Mouse (Mus musculus) layer of hippocampus, postnatal 36 days (tissue): ENCODE measurements around the gene Cib4. TPM values are rescaled to one million over a fixed set of nuclear protein-coding genes. Genes with fewer than 3 reads are reported as not detected.

Experiments
- DNase-seq, 2 experiments: peaks; one replicate each; pipeline ENCODE4 v3.0.0; 2022
- total RNA-seq, 2 experiments: library from RNA; stranded (reverse); gene quantifications; 2 replicates each; pipeline ENCODE4 v1.2.3; 2021

Cib4 gene
- total RNA-seq, 2 experiments from 2014 or later = not detected

DNA sequence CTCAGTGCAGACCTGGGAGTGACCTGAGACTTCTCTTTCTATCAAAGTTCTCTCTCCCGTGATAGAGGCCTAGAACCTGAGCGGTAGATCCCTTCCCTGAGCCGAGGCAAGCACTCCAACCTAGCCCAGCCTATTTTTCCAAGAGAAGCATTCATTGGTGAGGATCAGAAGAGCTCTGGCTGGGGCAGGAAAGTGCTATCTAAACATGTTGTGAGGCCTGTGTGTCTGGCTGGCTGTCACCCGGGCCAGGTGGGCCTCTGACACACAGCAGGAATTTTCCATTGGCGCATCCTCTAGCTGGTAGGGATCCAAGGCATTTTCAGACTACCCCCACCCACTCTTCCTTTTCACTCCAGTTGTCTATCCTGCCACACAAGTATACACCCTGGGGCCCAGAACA lies 26.2 kb upstream of the Cib4 start:
- no peak for DNase-seq

DNA sequence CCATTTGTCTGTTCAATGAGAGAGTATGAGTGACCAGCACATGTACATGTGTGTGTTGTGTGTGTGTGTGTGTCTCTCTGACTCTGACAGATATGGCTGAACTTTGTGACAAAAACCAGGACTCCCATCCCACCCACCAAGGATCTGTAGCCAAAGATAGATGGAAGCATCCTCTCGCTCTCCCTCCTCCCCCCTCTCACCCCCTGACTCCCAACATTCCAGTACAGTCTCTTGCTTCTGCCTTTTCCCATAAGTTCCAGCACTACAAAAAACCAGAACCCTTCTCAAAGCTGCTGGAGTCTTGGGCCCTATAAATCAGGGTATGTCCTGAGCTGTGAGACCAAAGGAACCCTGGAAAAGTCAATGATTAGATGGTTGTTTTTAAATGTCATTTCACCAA lies 22.8 kb upstream of the Cib4 start:
- no peak for DNase-seq

DNA sequence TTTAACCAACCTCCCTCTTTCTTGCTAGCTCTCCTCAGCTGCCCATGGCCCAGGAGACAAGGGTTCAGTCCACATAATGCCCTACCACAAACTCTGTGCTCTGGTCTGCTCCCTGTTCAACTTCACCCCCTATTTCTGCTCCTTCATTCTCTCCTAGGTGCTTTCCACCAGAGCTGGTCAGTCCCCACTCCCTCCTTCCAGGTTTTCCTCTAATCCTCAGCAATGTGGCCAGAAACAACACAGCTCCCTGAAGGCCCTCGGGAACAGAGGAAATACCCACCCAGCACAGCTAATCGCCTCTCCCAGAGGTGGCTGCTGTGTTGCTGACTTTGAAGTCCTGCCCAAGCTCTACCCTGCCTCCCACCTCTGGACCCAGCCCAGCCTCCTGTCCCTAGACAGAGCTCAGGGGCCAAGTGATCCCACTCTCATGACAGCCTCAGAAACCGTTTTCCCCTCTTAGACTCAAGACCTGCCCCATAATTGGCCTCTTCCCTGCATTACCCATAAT lies 14.4 kb upstream of the Cib4 start:
- no peak for DNase-seq

DNA sequence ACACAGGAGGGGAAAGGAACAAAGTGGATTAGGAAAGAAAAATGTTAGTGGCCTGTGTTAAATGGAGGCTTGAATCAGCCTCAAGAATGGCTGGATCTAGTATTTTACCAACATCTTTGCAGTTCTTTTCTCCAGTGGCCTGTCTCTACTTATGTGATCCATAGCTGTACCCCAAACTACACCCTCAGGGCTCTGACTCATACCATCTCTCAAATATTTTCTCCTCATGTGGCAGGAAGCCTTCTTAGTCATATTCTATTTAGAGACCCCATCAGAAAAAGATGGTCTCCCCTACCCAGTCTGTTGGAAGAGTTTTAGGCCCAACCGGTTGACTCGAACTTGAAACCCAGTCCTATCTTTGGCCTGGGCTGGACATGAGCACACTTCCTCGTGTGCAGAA lies 13.8 kb upstream of the Cib4 start:
- no peak for DNase-seq

DNA sequence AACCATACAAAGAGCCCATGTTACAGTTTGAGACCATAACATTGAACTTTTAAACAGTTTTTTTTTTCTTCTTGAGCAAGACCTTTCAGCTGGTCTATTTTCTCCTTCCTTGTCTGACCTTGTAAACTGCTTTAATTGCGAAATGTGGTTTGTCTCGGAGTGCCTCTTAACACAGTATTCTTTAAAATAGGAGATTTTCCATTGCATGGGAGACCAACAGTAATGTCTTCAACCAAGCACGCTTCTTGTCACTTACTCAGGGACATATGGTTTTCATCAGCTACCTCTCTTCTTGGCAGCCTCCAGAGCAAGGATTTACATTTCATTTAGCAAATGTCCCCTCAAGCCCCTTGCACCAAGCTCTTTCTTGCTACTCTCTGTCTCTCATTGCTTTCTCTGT lies 10.6 kb upstream of the Cib4 start:
- DNase-seq = no peak

DNA sequence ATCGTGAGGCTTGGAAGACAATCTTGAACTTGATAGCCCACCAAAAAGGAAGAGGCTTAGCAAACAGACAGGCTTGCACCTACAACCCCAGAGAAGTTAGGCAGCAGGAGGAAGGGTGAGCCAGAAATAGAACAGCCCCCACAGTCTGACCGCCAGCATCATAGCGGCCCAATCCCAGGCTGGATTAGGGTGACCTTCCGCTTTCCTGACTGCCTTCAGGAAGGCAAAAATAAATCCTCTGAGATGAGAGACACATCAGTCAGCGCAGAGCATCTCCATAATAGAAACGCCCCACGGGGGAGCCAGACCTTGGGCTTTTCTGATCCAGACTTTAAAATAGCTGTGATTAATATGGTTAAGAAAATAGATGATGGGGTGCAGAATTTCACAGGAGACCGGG lies 9.3 kb upstream of the Cib4 start:
- DNase-seq = no peak

DNA sequence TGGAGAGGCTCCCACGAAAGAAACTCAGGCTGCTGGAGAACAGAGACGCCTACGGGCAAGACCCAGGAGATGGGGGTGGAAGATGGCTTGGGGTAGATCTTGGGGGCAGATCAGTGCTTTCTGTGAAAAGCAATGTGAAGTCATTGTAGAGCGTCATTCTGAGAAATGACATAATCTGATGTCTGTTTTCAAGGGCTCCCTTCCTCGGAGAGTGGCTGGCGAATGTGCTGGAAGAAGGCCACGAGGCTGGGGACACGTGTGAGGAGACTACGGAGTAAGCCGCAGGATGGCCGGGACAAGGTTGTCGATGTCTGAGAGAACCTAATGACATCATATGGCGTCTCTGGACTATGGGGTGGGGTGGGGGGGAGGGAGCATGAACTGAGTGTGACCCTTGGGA lies 8.3 kb upstream of the Cib4 start:
- no peak for DNase-seq

DNA sequence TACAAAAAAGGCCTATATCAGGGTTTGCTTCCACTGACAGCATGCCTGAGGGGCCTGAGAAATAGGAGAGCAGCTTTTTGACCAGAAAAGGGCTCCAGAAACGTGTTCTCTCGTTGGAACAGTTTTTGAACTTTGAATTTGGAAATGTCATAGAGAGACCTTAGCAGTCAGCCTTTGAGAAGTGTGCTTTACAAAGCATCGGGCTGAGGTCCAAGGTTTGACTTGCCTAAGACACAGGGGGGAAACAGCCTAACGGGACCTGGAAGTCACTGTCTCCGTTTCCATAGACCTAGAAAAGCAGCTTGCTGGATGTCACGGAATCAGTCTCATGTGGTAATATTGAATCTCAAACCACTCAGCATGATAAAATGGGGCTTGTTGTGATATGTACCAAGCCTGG lies 6.4 kb upstream of the Cib4 start:
- no peak for DNase-seq

DNA sequence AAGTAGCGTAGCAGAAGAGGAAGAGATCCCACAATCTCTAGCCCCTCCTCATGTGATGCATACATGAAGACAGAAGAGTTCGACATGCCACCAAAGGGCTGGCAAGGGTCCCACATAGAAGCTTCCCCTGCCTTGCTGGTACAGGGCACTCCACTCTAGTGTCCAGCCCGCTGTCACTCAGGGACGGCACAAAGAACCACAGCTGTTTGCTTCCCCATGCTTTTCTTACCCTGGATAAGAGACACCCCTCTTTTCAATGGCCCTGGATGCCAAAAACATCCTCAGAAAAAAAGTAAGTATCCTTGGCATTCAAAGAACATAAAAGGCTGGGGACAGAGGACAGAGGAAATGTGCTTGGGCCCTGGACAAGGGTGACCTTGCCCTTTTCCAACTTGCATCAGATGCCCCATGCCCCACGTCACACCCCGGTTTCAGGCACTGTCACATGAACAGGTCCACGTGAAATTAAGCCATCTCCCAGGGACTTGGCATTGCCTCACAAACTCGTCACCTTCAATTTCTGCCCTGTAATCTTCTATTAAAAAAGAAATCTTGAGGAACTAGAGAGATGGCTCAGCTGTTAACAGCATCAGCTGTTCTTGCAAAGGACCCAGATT lies 5.5 kb upstream of the Cib4 start:
- DNase-seq = no peak

DNA sequence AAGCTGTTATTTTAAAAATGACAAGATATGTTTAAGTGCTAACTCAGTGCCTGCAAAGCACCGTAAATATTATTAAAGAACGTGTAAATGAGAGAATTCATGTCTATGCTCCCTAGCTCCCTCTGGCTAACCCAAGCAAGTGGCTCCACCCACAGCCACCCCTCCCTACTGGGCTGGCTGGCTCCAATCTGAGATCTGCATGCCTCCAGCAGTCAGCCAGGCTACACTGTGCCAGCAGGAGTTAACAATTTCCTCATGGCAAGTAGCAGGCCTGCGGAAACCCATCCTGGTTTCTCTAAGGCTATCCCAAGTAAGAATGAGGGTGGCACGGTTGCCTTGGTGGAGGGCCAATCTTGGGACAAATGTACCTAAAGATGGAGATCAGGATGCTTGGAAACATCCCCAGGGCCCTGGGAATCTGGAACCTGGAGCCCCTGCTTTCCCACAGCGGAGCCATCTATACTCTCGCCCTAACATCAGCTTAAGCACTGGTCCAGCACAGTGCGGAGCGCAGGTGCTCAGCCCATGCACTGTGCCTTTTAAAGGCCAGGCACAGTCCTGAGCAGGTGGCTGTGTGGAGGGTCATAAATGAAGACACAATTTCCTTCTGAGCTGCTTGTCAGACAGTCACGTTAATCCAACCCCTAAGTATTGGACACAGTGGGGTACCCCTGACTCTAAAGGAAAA lies 4.8 kb upstream of the Cib4 start:
- no peak for DNase-seq

DNA sequence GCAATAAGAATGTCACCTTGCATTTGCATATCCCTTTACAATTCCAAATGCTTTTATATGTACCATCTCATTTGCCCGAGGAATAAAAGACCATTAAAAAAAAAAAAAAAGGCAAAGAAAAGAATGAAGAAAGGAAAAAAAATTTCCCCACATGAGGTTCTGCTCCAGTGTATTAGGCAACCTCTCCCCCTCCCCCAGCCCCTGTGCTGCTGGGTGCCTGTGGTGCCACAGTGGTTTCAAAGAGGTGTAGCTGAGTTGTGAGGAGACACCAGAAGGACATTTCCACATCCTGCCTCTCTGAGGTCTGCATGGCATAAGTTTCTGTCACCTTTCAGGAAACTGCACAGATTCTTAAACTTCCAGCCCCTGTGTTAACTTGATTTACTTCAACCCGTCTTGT lies 3.0 kb upstream of the Cib4 start:
- DNase-seq = no peak

DNA sequence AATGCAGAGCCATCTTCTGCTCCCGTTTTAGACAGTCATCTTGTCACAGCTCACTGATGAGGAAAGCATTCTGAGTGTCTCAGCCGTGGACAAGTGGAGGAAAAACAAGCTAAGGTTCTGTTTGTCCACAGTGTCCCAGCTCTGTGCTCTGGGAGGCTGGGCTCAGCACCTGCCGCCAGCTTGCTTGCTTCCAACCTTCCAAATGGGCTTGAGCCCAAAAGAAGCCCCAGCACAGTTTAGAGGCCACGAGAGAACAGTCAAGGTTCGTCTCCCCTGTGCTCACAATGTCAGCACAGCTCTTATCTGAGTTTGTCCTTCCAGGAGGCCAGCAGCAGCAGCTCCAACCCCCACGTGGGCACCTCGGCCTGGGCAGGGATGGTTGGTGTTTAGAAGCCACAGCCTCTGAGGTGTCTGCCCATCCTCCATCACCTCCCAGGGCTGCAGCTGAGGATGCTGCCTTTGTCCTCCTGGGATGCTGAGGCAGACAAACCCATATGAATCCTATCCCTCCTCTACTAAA lies 9.5 kb downstream of the Cib4 start:
- no peak for DNase-seq

DNA sequence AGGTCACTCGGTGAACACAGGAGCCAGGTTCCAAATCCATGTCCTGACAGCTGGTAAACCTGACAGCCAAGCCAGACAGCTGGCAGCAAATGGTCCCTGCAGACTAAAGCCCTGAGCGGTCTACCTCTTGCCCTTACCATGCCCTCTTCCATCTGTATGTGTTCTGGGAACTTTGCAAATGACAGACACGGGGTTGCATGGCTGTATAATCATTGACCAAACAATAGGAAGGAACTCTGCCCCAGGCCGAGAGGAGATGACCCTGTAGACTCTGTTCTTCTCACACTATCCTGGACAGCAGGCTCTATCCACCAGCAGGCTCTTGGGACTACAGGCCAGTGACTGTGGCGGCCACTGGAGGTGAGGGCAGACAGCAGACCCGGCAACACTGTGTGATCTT lies 11.0 kb downstream of the Cib4 start:
- no peak for DNase-seq

DNA sequence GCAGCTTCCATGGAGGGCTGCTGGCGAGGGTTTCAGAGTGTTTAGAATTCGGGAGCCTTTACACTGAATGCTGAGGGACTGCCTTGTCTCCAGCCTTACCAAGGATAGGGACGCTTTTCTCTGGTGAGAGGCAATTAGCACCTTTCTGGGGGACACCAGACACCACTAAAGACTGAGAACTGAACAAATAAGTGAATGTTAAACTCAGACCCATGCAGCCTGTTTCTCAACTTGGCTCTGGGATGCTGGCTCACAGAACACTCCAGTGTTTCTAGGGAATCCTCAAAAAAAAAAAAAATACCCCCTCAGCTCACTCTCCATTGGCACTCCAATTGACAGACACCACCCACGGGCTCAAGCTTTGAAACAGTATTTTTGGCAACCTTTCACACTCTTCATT lies 16.7 kb downstream of the Cib4 start:
- no peak for DNase-seq

DNA sequence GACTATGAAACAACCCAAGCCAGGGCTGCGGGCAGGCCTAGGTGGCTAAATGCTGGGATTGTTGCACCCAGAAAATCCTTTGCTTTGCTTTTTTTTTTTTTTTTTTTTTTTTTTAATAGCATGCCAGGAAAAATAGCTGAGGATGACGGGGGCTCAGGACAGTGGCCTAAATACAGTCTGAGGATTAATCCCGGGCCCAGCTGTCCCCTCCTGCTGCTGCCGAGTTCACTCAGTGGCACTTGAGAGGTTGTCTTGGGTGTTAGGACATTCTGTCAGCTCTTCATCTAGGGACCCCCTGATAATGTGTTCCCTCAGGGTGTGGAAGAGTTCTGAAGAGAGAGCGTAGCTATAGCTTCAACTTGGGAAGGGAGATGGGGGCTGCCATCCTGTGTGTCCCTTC lies 18.5 kb downstream of the Cib4 start:
- no peak for DNase-seq

DNA sequence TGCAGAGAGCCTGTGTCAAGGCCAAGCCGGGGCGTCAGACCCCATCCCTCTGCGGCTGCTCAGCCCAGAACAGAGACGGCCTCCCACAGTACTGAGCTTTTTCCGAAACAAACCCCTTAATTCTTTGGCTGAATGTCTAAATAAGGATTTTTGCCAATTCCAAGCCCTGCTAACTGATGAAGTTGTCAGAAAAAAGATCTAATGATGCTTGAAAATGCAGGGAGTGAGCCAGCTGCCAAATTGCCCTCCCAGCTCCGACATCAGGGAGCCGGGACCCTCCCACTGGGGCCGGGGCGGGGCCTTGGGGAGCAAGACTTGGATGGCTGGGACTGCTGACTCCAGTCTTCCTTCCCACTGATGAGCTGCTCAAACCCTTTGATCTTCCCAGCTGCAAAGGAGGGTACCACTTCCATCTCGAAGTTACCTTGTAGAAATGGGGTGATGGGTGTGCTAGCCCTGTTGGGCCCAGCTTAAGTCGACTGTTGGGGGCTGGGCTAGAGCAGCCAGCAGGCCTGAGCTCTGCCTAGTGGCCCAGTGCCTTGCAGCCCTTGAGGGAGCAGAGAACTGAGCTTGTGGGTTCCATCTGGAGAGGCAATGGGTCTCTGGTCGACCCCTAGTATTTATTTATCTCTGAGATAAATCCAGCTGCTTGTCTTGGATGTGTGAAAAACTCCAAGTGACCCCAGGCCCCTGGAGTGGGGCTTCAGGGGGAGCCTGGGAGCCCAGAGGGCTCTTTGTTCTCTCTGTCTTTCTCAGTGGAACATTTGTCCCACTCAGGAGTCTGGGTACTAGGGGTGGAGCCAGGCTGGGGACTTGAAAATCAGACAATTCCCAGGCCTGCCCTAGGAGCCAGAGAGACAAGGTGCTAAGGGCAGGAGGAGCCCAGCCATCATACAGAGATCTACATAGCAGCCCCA lies 19.5 kb downstream of the Cib4 start:
- peak; percentile 29 to 47 for DNase-seq

DNA sequence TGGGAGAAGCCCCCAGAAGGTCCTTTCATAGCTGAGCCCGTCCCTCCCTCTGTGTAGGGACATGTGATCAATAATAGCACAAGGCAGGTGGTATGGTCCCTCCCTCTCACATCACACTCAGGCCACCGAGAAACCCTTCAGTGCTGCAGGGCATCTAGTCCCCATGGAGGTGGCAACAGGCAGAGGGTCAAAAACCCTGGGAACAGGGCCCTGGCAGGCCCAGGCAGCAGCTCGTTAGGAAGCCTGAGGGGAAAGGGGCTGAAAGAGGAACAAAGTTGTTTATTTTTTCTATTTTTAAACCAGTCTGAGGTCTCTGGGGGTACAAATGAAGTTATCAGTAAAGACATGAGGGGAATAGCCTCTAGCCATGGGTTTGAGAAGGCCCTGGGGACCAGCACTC lies 21.4 kb downstream of the Cib4 start:
- DNase-seq = no peak

DNA sequence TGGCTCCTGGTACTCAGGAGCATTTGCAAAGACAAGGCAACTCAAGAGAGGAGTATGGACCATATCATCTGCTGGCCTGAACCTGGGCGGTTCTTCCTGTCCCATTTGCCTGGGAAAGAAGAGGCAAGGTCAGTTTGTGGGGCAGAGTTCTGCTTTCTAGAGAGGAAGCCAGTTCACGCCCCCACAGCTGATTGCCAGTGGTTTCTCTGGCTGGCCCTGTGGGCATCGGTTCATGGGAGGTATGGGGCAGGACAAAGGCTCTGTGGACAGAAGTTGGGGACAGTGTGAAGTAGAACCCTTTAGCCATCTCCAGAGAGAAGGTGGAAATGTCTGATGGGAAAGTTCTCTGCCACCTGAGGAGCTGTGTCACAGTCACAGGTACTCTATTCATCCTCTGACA lies 22.5 kb downstream of the Cib4 start:
- no peak for DNase-seq

DNA sequence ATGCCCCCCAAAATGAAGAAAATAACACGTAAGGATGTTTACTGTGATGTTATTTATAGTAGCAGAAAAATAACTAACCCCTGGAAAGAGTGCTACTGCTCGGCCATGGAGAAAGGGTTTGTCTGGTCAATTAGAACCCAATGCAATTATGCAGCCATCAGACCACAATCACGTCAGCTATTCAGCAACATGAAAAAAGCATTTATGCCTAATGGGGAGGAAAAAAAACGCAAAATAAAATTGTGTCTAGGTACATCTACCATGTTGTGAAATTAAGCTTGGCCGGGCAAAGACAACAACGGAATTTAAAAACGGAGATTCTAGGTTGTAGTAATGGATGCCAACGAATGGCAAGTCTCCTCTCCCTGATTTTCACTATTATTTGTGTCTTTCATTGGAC lies 23.2 kb downstream of the Cib4 start:
- no peak for DNase-seq

DNA sequence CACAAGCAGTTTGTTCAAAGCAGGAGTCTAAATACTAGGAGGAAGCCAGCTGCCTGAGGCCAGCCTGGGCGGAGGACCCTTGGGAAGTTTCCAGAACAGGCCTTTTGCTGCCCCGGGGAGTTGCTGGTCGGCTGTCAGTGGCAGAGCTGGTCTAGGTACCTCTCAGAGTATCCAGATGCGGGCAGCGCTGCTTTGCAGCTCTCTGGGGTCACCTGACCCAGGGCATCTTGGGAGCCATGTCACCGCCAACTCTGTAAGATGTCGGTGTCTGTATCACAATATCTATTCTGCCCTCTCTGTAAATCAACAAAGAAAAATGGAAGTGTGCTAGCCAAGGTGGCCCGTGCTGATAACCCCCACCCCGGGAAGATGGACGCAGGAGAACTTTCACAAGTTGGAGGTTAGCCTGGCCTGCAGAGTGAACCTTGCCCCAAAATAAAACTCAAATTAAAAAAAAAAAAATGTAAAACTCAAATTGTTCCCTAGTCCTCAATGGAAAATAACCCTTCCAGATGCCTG lies 25.4 kb downstream of the Cib4 start:
- no peak for DNase-seq

DNA sequence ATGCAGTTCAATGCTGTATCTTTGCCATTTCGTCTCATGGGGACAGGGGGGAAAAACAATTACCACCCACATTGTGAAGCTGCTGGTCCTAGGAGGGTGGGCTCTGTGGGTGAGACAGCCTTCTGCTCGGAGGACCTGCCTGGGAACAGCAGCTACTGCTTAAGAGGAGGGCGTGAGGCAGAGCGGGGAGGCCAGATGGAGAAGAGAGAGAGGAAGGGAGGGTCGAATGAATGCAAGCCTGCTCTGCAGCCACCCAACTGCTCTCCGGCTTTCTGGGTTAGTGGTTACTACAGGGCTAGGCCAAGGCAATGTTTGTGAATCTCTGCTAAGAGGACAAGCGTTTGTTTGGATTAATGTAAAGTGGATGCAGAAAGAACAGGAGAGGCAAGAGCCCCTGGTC lies 26.1 kb downstream of the Cib4 start:
- no peak for DNase-seq

DNA sequence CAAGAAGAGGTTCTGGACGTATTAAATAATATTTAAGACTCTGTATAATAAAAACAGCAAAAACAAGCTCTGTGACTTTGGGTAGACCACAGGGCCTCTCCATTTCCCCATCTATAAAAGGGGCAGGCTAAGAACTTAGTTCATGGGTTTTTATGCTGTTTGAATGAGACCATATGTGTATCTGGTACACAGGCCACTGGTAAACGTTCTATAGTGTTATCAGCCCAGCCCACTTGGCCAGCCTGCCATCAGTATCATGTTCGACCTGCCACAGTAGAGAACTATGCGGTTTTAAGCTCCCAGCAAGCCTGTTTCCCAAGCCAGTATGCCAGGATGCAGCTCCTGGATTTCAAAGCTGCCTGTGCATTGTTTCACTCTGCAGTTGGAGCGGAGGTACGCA lies 27.1 kb downstream of the Cib4 start:
- DNase-seq = no peak

DNA sequence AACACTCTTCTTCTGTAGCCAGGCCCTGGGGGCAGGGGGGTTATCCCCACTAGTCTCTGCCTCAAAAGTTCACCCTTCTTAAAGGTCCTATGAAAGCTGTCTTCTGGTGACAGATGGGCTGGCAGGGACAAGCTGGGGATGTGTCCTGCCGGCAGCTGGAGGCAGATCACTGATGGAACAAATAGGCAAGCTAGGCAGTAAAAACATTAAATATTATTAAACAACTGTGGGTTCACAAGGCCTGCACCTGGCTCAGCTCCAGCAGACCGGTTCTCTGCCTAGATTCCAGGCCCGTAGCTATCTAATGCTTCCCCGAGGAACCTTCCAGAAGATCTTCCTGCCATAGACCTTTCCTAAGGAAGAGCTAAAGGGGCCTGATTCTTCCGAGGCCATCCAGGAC lies 27.5 kb downstream of the Cib4 start:
- DNase-seq = no peak
